Mouse (Mus musculus) hindbrain, embryonic 16.5 days (tissue): ENCODE results near the gene Gm4301. TPM values are rescaled to one million over a fixed set of nuclear protein-coding genes. Genes with fewer than 3 reads are reported as not detected.
"Not testable (repeated sequence)": the region's sequence is repeated elsewhere in the genome, so short reads cannot be mapped to it uniquely, and the experiment has no call there.

Source experiments
- ATAC-seq: fragments of 200-750 bp; cut with Nextera tagmentation; 2 replicates; pipeline ENCODE4 v1.8.0; 2017; ENCODE audit warnings: moderate TSS enrichment, moderate library complexity
- H3K27ac ChIP-seq: fragments of 300-500 bp; sonication (generic); 2 replicates; pipeline ENCODE4 v1.5.1; 2014; ENCODE audit warnings: low read depth, mild to moderate bottlenecking, control low read depth, low read length, moderate library complexity
- H3K27me3 ChIP-seq: fragments of 300-500 bp; sonication (generic); replicated peaks from 2 replicates; pipeline ENCODE4 v1.6.1; 2014; ENCODE audit warnings: low read length; ENCODE audit not compliant: control insufficient read depth, insufficient read depth
- H3K36me3 ChIP-seq: fragments of 300-500 bp; sonication (generic); 2 replicates; pipeline ENCODE4 v1.6.1; 2014; ENCODE audit warnings: mild to moderate bottlenecking, low read length, moderate library complexity, mixed read lengths; ENCODE audit not compliant: control insufficient read depth, insufficient read depth
- H3K4me1 ChIP-seq: fragments of 300-500 bp; sonication (generic); 2 replicates; pipeline ENCODE4 v1.6.1; 2014; ENCODE audit warnings: low read depth, low read length; ENCODE audit not compliant: control insufficient read depth, insufficient read depth
- H3K4me2 ChIP-seq: fragments of 300-500 bp; sonication (generic); 2 replicates; pipeline ENCODE4 v1.6.1; 2014; ENCODE audit warnings: mild to moderate bottlenecking, low read length, control low read depth, moderate library complexity
- H3K4me3 ChIP-seq: fragments of 300-500 bp; sonication (generic); 2 replicates; pipeline ENCODE4 v1.5.1; 2014; ENCODE audit warnings: mild to moderate bottlenecking, low read length, control low read depth, moderate library complexity
- H3K9ac ChIP-seq: fragments of 300-500 bp; sonication (generic); 2 replicates; pipeline ENCODE4 v1.6.1; 2014; ENCODE audit warnings: low read depth, mild to moderate bottlenecking, control low read depth, low read length, moderate library complexity
- H3K9me3 ChIP-seq: fragments of 300-500 bp; sonication (generic); 2 replicates; pipeline ENCODE4 v1.6.1; 2014; ENCODE audit warnings: mild to moderate bottlenecking, low read length, moderate library complexity; ENCODE audit not compliant: control insufficient read depth
- WGBS: fragments of 180-500 bp; shearing (Covaris S2); extraction: QIAGEN DNeasy Blood & Tissue Kit; methylation state at CpG from one replicate; pipeline ENCODE4 v1.1.7; 2014; 5-methylcytosine and 5-hydroxymethylcytosine counted together
- polyA plus RNA-seq: library from polyadenylated mRNA; unstranded; fragments of >200 nt; fragmentation: Nextera tagmentation; extraction: Ambion mirVana; gene quantifications from 2 replicates; pipeline ENCODE4 v1.2.1, GENCODE M21; 2015

Gene Gm4301
- not detected in 2 replicates for polyA plus RNA-seq

DNA sequence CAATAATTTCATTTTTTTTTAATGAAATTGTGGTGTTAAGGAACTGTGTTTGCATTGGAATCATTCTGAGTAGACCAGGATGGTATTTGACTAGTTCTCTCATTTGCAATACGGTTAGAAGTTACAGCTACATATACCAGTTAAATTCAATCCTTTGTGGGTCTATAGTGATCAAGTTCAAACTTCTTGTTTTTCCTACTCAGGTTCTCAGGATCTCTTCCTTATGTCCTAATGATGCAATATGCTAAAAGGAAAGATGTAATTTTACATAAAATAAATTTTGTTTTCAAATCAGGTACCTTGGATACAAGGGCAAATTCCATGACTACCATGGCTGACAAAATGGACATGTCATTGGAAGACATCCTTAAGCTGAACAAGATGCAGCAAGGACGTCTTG lies at the start of gene Gm4301:
TSS of gene Gm4301 (plus strand) at position 301 of the 400 bp plus-strand sequence.
- H3K9ac ChIP-seq, H3K4me3 ChIP-seq, H3K9me3 ChIP-seq, H3K27ac ChIP-seq, H3K36me3 ChIP-seq, H3K27me3 ChIP-seq, H3K4me2 ChIP-seq, ATAC-seq, H3K4me1 ChIP-seq: not testable (repeated sequence)
- no CpG with 5 or more reads among the region's 2 CpGs for WGBS

DNA sequence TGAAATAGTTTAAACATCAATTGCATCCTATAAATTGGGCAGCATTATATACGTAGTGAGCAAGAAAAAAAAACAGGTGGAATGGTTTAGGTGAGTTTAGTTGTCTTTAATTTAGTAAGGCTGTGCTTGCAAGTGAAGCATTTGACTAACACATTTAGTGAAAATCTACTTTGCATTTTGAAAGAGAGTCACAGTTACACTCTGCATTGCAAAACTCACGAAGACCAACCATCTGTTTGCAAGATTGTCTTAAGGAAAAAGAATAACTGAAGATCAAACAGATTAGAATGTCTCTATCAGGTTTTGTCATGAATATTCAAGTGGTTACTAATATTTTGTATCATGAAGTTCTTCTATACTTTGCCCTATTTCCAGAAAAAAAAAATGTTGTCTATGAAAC lies 39.4 kb upstream of the Gm4301 start:
- no peak overlapping the region for H3K27ac ChIP-seq
- ATAC-seq, result no peak
- no peaks in the 10 kb centered on the region for H3K9me3 ChIP-seq
- 78% methylated on average over 2 of the region's 2 CpGs for WGBS
- no peak overlapping the region for H3K4me2 ChIP-seq
- H3K4me3 ChIP-seq, result no peak overlapping the region
- H3K9ac ChIP-seq, result no peak overlapping the region
- no peaks in the 10 kb centered on the region for H3K4me1 ChIP-seq
- no peaks in the 10 kb centered on the region for H3K27me3 ChIP-seq
- H3K36me3 ChIP-seq, result no peaks in the 10 kb centered on the region

DNA sequence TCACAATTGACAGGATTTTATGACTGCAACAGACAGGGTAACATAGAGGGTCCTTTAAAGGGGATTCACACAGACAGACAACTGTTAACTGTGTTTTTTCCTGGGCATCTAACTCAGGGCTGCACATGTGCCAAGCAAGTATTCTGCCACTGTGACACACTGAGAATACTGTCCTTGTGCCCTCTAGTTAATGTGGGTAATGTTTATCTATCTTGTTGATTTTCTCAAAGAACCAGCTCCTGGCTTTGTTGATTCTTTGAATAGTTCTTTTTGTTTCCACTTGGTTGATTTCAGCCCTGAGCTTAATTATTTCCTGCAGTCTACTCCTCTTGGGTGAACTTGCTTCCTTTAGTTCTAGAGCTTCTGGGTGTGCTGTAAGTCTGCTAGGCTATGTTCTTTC lies 35.4 kb upstream of the Gm4301 start:
- not testable (repeated sequence) for H3K27ac ChIP-seq, H3K9ac ChIP-seq, H3K36me3 ChIP-seq, ATAC-seq, H3K27me3 ChIP-seq, H3K4me3 ChIP-seq, H3K4me2 ChIP-seq, H3K9me3 ChIP-seq, H3K4me1 ChIP-seq

DNA sequence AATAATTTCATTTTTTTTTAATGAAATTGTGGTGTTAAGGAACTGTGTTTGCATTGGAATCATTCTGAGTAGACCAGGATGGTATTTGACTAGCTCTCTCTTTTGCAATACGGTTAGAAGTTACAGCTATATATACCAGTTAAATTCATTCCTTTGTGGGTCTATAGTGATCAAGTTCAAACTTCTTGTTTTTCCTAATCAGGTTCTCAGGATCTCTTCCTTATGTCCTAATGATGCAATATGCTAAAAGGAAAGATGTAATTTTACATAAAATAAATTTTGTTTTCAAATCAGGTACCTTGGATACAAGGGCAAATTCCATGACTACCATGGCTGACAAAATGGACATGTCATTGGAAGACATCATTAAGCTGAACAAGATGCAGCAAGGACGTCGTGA lies 5.1 kb downstream of the Gm4301 start, which contains the start of gene Gm4302:
TSS of gene Gm4302 (plus strand) at position 301 of the 400 bp plus-strand sequence.
- not testable (repeated sequence) for H3K27me3 ChIP-seq, H3K4me2 ChIP-seq, H3K4me1 ChIP-seq, H3K36me3 ChIP-seq, ATAC-seq, H3K4me3 ChIP-seq, H3K9me3 ChIP-seq, H3K27ac ChIP-seq, H3K9ac ChIP-seq
- WGBS, result no CpG with 5 or more reads among the region's 3 CpGs

DNA sequence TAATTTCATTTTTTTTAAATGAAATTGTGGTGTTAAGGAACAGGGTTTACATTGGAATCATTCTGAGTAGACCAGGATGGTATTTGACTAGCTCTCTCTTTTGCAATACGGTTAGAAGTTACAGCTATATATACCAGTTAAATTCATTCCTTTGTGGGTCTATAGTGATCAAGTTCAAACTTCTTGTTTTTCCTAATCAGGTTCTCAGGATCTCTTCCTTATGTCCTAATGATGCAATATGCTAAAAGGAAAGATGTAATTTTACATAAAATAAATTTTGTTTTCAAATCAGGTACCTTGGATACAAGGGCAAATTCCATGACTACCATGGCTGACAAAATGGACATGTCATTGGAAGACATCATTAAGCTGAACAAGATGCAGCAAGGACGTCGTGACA lies 10.2 kb downstream of the Gm4301 start, which contains the start of gene Gm4303:
TSS of gene Gm4303 (plus strand) at position 301 of the 400 bp plus-strand sequence.
- WGBS, result no CpG with 5 or more reads among the region's 3 CpGs
- not testable (repeated sequence) for H3K4me1 ChIP-seq, H3K36me3 ChIP-seq, H3K4me3 ChIP-seq, H3K4me2 ChIP-seq, H3K27me3 ChIP-seq, H3K9me3 ChIP-seq, H3K9ac ChIP-seq, ATAC-seq, H3K27ac ChIP-seq

DNA sequence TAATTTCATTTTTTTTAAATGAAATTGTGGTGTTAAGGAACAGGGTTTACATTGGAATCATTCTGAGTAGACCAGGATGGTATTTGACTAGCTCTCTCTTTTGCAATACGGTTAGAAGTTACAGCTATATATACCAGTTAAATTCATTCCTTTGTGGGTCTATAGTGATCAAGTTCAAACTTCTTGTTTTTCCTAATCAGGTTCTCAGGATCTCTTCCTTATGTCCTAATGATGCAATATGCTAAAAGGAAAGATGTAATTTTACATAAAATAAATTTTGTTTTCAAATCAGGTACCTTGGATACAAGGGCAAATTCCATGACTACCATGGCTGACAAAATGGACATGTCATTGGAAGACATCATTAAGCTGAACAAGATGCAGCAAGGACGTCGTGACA lies 15.3 kb downstream of the Gm4301 start, which contains the start of gene Gm4305:
TSS of gene Gm4305 (plus strand) at position 301 of the 400 bp plus-strand sequence.
- WGBS, result no CpG with 5 or more reads among the region's 3 CpGs
- not testable (repeated sequence) for H3K4me1 ChIP-seq, ATAC-seq

DNA sequence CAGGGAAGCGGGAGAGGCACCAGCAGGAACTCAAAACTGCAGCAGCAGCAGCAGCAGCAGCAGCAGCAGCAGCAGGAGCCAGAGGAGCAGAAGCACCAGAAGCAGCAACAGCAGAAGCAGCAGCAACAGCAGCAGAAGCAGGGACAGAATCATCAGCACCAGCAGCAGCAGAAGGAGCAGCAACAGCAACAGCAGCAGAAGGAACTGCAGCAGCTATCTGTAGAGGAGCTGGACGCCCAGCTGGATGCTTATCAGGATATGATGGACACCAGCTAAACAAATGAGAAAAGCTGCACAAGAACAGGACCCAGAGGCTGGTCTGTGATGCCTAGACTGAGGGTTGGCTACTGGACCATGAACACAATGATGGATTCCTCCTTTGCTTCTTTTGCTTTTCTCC lies 21.4 kb downstream of the Gm4301 start:
- H3K27ac ChIP-seq, H3K9ac ChIP-seq, H3K36me3 ChIP-seq, H3K4me3 ChIP-seq, H3K9me3 ChIP-seq, H3K4me1 ChIP-seq, H3K4me2 ChIP-seq, ATAC-seq, H3K27me3 ChIP-seq: not testable (repeated sequence)
- 69% methylated on average over 1 of the region's 2 CpGs for WGBS

More for the DNA sequence above, 15.3 kb downstream of the Gm4301 start, which contains the start of gene Gm4305:
- not testable (repeated sequence) for H3K27ac ChIP-seq, H3K4me2 ChIP-seq, H3K9ac ChIP-seq, H3K9me3 ChIP-seq, H3K36me3 ChIP-seq, H3K4me3 ChIP-seq, H3K27me3 ChIP-seq

DNA sequence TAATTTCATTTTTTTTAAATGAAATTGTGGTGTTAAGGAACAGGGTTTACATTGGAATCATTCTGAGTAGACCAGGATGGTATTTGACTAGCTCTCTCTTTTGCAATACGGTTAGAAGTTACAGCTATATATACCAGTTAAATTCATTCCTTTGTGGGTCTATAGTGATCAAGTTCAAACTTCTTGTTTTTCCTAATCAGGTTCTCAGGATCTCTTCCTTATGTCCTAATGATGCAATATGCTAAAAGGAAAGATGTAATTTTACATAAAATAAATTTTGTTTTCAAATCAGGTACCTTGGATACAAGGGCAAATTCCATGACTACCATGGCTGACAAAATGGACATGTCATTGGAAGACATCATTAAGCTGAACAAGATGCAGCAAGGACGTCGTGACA lies 25.6 kb downstream of the Gm4301 start, which contains the start of gene Gm4307:
TSS of gene Gm4307 (plus strand) at position 301 of the 400 bp plus-strand sequence.
- not testable (repeated sequence) for H3K9me3 ChIP-seq, H3K4me2 ChIP-seq, H3K36me3 ChIP-seq, H3K4me3 ChIP-seq, H3K27ac ChIP-seq, H3K4me1 ChIP-seq, H3K27me3 ChIP-seq, ATAC-seq, H3K9ac ChIP-seq
- WGBS, result no CpG with 5 or more reads among the region's 3 CpGs

DNA sequence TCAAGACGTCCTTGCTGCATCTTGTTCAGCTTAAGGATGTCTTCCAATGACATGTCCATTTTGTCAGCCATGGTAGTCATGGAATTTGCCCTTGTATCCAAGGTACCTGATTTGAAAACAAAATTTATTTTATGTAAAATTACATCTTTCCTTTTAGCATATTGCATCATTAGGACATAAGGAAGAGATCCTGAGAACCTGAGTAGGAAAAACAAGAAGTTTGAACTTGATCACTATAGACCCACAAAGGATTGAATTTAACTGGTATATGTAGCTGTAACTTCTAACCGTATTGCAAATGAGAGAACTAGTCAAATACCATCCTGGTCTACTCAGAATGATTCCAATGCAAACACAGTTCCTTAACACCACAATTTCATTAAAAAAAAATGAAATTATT lies 47.0 kb downstream of the Gm4301 start, which contains the start of gene Gm4312:
TSS of gene Gm4312 (minus strand) at position 101 of the 400 bp plus-strand sequence.
- WGBS, result no CpG with 5 or more reads among the region's 2 CpGs
- ATAC-seq, H3K4me1 ChIP-seq, H3K9me3 ChIP-seq, H3K4me3 ChIP-seq, H3K4me2 ChIP-seq, H3K36me3 ChIP-seq, H3K9ac ChIP-seq, H3K27ac ChIP-seq, H3K27me3 ChIP-seq: not testable (repeated sequence)
